Mouse (Mus musculus): Measurements from ENCODE around the gene Txndc8. TPM values are rescaled to one million over a fixed set of nuclear protein-coding genes. Genes with fewer than 3 reads are reported as not detected.

Txndc8 gene
- polyA plus RNA-seq, 1 experiment from 2014 or later, result not detected

DNA sequence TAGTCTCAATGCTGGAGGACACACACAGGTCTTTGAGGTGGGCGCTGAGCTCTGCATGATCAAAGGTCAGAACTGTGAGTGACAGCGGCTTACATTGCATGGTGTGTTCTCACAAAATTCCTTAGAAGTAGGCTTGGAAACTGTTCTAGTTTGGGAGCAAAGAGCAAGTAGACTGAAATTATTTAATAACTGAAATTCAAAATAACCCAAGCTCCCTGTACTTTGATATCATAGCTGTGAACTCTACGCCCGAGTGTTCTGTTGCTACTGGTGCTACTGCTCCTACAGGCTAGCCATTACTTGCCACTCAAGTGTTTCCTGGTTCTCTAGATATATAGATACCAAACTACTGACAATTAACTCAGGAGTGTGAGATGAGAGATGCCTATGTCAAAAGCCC is 43.4 kb downstream of the Txndc8 start:
- Histone ChIP-seq H3K9ac (ENCODE audit: low read length) (no peak overlapping the region), H3K36me3 (ENCODE audit: control insufficient read depth, insufficient read depth, low read length) (no peaks in the 10 kb centered on the region), H3K4me2 (ENCODE audit: low read depth, severe bottlenecking) (no peak overlapping the region), H3K9me3 (ENCODE audit: control insufficient read depth, low read length) (no peaks in the 10 kb centered on the region), H3K27ac (replicated peaks; ENCODE audit: low read depth, low read length) (no peak overlapping the region), H3K4me3 (ENCODE audit: low read depth, low read length) (no peak overlapping the region), H3K4me1 (ENCODE audit: control insufficient read depth, insufficient read depth, low read length) (no peaks in the 10 kb centered on the region), H3K27me3 (ENCODE audit: control insufficient read depth, insufficient read depth, low read length) (no peaks in the 10 kb centered on the region)
- ATAC-seq (ENCODE audit: insufficient number of reproducible peaks, low FRiP score, low TSS enrichment, low read depth) (no peak), DNase-seq (ENCODE audit: low spot score) (no peak)
- WGBS, result 95% methylated on average over 4 of the region's 4 CpGs

DNA sequence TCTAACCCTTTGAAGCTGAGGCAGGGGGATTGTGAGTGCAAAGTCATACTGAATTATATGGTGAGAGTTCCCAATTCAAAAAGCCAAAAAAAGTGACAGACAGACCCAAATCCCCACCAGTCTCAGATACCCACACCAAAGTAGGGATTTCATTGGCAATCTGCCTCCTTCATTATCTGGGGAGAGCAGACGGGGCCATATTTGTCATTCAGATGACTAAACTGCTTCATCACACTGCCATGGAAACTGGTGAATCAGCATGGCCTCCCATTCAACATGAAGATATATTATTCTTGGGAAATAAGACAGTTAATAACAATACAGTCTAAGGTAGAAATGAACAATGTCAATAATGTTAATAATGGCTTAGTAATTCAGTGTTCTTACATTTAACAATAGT is 44.8 kb downstream of the Txndc8 start:
- Histone ChIP-seq H3K9ac (ENCODE audit: low read length) (no peak overlapping the region), H3K4me3 (ENCODE audit: low read depth, low read length) (no peak overlapping the region), H3K9me3 (ENCODE audit: control insufficient read depth, low read length) (no peaks in the 10 kb centered on the region), H3K27ac (replicated peaks; ENCODE audit: low read depth, low read length) (no peak overlapping the region), H3K4me1 (ENCODE audit: control insufficient read depth, insufficient read depth, low read length) (no peaks in the 10 kb centered on the region), H3K27me3 (ENCODE audit: control insufficient read depth, insufficient read depth, low read length) (no peaks in the 10 kb centered on the region), H3K36me3 (ENCODE audit: control insufficient read depth, insufficient read depth, low read length) (no peaks in the 10 kb centered on the region), H3K4me2 (ENCODE audit: low read depth, severe bottlenecking) (no peak overlapping the region)
- ATAC-seq (ENCODE audit: insufficient number of reproducible peaks, low FRiP score, low TSS enrichment, low read depth) (no peak), DNase-seq (ENCODE audit: low spot score) (no peak)
- WGBS, result 76% methylated on average over 1 of the region's 1 CpGs

DNA sequence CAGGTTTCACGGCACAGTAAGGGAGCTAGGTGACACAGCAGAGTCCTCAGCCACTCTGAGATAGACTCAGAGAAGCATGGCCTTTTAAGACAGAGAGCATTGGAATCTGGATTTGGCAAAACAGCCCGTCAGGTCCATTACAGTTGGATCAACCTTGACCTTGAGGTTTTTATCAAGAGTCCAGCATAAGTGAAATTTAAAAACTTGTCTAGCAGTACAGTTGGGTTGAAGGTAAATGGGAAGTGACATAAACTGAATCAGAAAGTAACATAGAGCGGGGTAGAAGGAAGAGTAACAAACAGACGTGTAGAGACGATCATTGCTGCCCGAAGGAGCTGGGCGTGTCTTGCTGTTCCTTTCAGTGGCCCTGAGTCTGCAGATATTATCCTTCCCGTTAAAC is 49.9 kb downstream of the Txndc8 start:
- Histone ChIP-seq H3K27ac (replicated peaks; ENCODE audit: low read depth, low read length) (no peak overlapping the region), H3K9ac (ENCODE audit: low read length) (no peak overlapping the region), H3K36me3 (ENCODE audit: control insufficient read depth, insufficient read depth, low read length) (no peaks in the 10 kb centered on the region), H3K4me1 (ENCODE audit: control insufficient read depth, insufficient read depth, low read length) (peaks cover 16% of the 10 kb centered on the region), H3K9me3 (ENCODE audit: control insufficient read depth, low read length) (no peaks in the 10 kb centered on the region), H3K27me3 (ENCODE audit: control insufficient read depth, insufficient read depth, low read length) (no peaks in the 10 kb centered on the region), H3K4me2 (ENCODE audit: low read depth, severe bottlenecking) (no peak overlapping the region), H3K4me3 (ENCODE audit: low read depth, low read length) (no peak overlapping the region)
- ATAC-seq (ENCODE audit: insufficient number of reproducible peaks, low FRiP score, low TSS enrichment, low read depth) (no peak), DNase-seq (ENCODE audit: low spot score) (no peak)
- WGBS, result 88% methylated on average over 8 of the region's 8 CpGs

DNA sequence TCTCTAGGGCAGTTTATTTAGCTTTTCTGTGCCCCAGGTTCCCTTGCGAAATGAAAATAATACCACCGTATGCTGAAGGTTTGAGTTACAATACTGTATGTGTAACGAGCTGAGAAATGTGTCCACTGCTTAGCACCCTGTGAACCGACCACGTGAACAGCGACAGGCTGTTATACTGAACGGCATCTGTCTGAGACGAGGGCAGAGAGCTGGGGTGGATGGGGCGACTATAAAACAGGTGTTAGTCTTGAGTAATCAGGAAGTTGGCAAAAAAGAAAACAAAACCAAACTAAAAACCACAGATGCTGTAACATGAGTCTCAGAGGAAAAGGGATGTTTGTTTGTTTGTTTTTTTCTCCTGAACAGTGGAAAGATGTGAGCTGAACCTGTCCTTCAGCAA is 50.8 kb downstream of the Txndc8 start:
- Histone ChIP-seq H3K36me3 (ENCODE audit: control insufficient read depth, insufficient read depth, low read length) (no peaks in the 10 kb centered on the region), H3K27me3 (ENCODE audit: control insufficient read depth, insufficient read depth, low read length) (no peaks in the 10 kb centered on the region), H3K9ac (ENCODE audit: low read length) (no peak overlapping the region), H3K9me3 (ENCODE audit: control insufficient read depth, low read length) (no peaks in the 10 kb centered on the region), H3K4me1 (ENCODE audit: control insufficient read depth, insufficient read depth, low read length) (peaks cover 16% of the 10 kb centered on the region), H3K4me3 (ENCODE audit: low read depth, low read length) (no peak overlapping the region), H3K27ac (replicated peaks; ENCODE audit: low read depth, low read length) (no peak overlapping the region), H3K4me2 (ENCODE audit: low read depth, severe bottlenecking) (no peak overlapping the region)
- DNase-seq (ENCODE audit: low spot score) (no peak), ATAC-seq (ENCODE audit: insufficient number of reproducible peaks, low FRiP score, low TSS enrichment, low read depth) (no peak)
- 53% methylated on average over 9 of the region's 9 CpGs for WGBS

DNA sequence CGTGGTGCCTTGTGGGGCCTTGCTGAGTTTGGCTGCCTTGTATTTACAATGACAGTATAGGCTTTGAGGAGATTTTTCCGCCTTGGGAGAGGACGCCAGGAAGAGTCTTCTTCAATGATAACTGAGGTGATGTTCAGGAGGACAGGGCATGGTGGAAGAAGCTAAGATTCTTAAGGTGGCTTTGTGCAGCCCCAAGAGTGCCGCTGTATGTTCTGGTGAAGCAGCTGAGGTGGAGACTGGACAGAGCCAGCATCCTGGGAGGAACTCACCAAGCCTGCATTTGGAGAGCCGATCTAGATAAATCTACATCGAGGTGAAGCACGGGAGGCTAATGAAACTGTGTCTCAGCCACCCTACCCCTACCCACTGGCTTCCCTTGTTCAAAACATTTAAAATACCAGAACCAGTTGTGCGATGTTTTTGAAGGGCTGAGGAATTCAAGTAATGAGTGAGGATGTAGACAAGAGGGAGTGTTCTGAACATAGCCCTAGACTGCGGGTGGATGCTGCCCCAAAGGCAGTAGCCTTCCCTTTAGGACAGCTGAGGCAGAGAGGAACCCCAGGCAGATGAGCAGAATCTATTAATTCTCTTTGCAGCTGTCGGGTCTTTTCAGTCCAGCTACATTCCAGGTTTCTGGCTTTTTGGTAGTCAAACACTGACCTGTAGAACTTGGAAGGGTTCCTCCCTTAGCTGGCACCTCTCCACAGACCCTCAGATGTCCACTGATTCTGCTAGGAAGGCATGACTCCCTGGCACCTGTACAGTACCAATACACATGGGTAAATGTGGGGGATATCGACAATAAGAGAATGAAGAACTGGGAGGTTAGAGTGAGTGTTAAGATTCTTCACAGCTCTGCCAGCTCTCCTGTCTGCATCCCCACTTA is 51.5 kb downstream of the Txndc8 start:
- WGBS, result 49% methylated on average over 11 of the region's 11 CpGs
- Histone ChIP-seq H3K27me3 (ENCODE audit: control insufficient read depth, insufficient read depth, low read length) (no peaks in the 10 kb centered on the region), H3K4me2 (ENCODE audit: low read depth, severe bottlenecking) (peak overlapping the region; percentile 41), H3K27ac (replicated peaks; ENCODE audit: low read depth, low read length) (0 out of 2 replicates have a peak overlapping the region, but pooled peaks have one; percentile 81), H3K36me3 (ENCODE audit: control insufficient read depth, insufficient read depth, low read length) (no peaks in the 10 kb centered on the region), H3K4me3 (ENCODE audit: low read depth, low read length) (peak overlapping the region; percentile 71), H3K4me1 (ENCODE audit: control insufficient read depth, insufficient read depth, low read length) (peaks cover 16% of the 10 kb centered on the region), H3K9ac (ENCODE audit: low read length) (peak overlapping the region; percentile 1), H3K9me3 (ENCODE audit: control insufficient read depth, low read length) (no peaks in the 10 kb centered on the region)
- ATAC-seq (ENCODE audit: insufficient number of reproducible peaks, low FRiP score, low TSS enrichment, low read depth), result no peak
- DNase-seq (ENCODE audit: low spot score), result no peak

DNA sequence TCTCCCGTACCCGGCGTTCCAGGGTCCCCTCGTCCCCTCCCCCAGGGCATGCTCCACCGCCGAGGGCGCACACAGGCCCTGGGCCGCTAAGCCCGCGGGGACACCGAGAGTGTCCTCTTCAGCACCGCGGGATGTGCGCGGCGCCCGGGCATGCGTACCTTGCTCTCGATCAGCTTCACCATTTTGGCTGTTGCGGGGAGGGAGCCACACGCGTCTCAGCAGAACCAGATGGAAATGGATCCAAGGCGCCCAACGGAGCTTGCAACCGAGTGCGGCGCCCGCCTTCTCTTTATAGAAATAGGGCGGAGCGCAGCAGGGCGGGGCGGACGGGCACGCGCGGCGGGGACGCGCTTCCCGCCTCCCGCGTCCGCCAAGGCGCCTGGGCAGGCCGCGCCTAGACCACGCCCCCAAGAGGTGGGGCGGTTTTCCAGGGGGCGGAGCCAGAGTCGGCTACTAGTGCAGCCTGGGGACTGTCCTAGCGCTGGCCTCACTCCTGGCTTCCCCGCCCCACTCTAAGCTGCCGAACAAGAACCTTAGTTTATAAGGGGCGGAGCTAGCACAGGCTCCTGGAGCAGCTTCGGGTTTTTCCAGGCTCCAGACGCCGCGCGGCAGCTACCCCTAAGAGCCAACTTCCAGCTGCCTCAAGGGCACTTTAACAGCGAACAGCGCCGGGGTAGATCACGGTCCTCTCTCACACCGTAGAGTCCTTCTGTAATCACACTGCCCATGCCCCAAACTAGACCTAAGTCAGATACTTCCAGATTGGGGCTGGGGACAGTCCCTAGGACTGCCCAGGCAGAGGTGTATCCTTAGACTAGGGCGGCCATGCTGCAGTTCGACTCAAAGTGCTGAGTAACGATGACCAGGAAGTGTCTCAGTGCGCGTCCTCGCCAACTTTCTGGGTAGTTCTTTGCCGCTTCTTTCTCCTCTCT is 52.6 kb downstream of the Txndc8 start, which contains the start of gene Txn1:
Gene Txn1 (minus strand): TSS at position 383 of the 932 bp plus-strand sequence.
- ATAC-seq (ENCODE audit: insufficient number of reproducible peaks, low FRiP score, low TSS enrichment, low read depth), result peak; percentile 99
- DNase-seq (ENCODE audit: low spot score), result peak; percentile 100
- peak within 1 kb of the TSS; percentile 85 for H3K27ac ChIP-seq (replicated peaks; ENCODE audit: low read depth, low read length)
- H3K4me2 ChIP-seq (ENCODE audit: low read depth, severe bottlenecking), result peak within 1 kb of the TSS; percentile 41
- H3K27me3 ChIP-seq (ENCODE audit: control insufficient read depth, insufficient read depth, low read length), result no peaks in the 10 kb centered on the region
- peaks cover 6% of the 10 kb centered on the region for H3K36me3 ChIP-seq (ENCODE audit: control insufficient read depth, insufficient read depth, low read length)
- H3K4me1 ChIP-seq (ENCODE audit: control insufficient read depth, insufficient read depth, low read length), result peaks cover 16% of the 10 kb centered on the region
- H3K9ac ChIP-seq (ENCODE audit: low read length), result peak within 1 kb of the TSS; percentile 71
- WGBS, result under 1% methylated on average over 71 of the region's 71 CpGs
- peak within 1 kb of the TSS; percentile 71 for H3K4me3 ChIP-seq (ENCODE audit: low read depth, low read length)
- no peaks in the 10 kb centered on the region for H3K9me3 ChIP-seq (ENCODE audit: control insufficient read depth, low read length)

DNA sequence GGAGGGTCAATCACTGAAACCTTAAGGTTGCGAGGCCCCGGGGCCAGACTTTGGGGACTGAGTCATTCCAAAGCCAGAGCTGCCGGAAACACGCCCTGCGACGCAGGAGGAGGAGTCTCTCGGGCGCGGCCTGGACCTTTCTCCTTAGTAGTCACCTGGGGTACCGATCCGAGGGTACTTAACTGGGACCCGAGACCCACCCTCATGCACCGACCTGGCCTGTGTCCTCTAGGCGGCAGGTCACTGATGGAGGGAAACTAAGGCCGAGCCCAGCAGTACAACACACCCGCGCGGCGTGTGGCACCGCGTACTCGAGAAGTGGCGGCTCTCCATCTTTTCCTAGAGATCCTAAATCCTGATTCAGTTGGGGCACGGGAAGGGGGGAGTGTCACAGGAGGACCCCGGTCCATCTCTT is 53.4 kb downstream of the Txndc8 start:
- peak overlapping the region; percentile 71 for H3K4me3 ChIP-seq (ENCODE audit: low read depth, low read length)
- peaks cover 16% of the 10 kb centered on the region for H3K4me1 ChIP-seq (ENCODE audit: control insufficient read depth, insufficient read depth, low read length)
- H3K9ac ChIP-seq (ENCODE audit: low read length), result peak overlapping the region; percentile 71
- DNase-seq (ENCODE audit: low spot score) (peak; percentile 81), ATAC-seq (ENCODE audit: insufficient number of reproducible peaks, low FRiP score, low TSS enrichment, low read depth) (peak; percentile 18; the same call in 1 of the 2 replicates)
- peak overlapping the region; percentile 41 for H3K4me2 ChIP-seq (ENCODE audit: low read depth, severe bottlenecking)
- under 1% methylated on average over 25 of the region's 25 CpGs for WGBS
- H3K27me3 ChIP-seq (ENCODE audit: control insufficient read depth, insufficient read depth, low read length), result no peaks in the 10 kb centered on the region
- H3K27ac ChIP-seq (replicated peaks; ENCODE audit: low read depth, low read length), result peak overlapping the region; percentile 85
- H3K9me3 ChIP-seq (ENCODE audit: control insufficient read depth, low read length), result no peaks in the 10 kb centered on the region
- H3K36me3 ChIP-seq (ENCODE audit: control insufficient read depth, insufficient read depth, low read length), result peaks cover 13% of the 10 kb centered on the region

DNA sequence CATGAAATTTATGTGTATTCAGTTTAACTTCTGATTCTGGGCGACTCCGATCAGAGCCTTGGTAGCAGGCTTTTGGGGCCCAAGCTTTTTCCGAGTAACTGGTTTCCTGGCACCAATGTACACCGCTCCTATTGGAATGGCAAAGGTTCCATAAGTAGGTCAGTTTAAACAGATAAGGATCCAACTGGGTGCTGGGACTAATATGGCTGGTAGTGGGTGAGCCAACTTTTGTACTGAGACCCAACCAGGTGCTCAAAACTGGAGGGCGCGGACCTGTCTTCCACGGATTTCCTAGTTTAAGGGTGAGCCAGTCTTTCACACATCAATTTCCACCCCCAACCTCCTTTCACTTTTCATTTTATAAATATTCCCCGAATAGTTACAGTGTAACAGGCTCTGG is 53.9 kb downstream of the Txndc8 start:
- ATAC-seq (ENCODE audit: insufficient number of reproducible peaks, low FRiP score, low TSS enrichment, low read depth) (no peak), DNase-seq (ENCODE audit: low spot score) (no peak)
- Histone ChIP-seq H3K36me3 (ENCODE audit: control insufficient read depth, insufficient read depth, low read length) (peaks cover 17% of the 10 kb centered on the region), H3K4me2 (ENCODE audit: low read depth, severe bottlenecking) (peak overlapping the region; percentile 41), H3K9me3 (ENCODE audit: control insufficient read depth, low read length) (no peaks in the 10 kb centered on the region), H3K9ac (ENCODE audit: low read length) (no peak overlapping the region), H3K4me3 (ENCODE audit: low read depth, low read length) (peak overlapping the region; percentile 71), H3K27ac (replicated peaks; ENCODE audit: low read depth, low read length) (no peak overlapping the region), H3K27me3 (ENCODE audit: control insufficient read depth, insufficient read depth, low read length) (no peaks in the 10 kb centered on the region), H3K4me1 (ENCODE audit: control insufficient read depth, insufficient read depth, low read length) (peaks cover 16% of the 10 kb centered on the region)
- 74% methylated on average over 8 of the region's 8 CpGs for WGBS
